Mouse (Mus musculus) left cerebral cortex, adult 9 months (tissue): ENCODE measurements around the gene Cdc25b.
A peak's percentile ranks its signal among the peaks of the same experiment; 100 is the strongest.

Experiments used
- DNase-seq, 2 experiments: peaks; one replicate each; pipeline ENCODE4 v3.0.0; 2022; ENCODE audit warnings: low spot score in 2 of 2

Gene Cdc25b

DNA sequence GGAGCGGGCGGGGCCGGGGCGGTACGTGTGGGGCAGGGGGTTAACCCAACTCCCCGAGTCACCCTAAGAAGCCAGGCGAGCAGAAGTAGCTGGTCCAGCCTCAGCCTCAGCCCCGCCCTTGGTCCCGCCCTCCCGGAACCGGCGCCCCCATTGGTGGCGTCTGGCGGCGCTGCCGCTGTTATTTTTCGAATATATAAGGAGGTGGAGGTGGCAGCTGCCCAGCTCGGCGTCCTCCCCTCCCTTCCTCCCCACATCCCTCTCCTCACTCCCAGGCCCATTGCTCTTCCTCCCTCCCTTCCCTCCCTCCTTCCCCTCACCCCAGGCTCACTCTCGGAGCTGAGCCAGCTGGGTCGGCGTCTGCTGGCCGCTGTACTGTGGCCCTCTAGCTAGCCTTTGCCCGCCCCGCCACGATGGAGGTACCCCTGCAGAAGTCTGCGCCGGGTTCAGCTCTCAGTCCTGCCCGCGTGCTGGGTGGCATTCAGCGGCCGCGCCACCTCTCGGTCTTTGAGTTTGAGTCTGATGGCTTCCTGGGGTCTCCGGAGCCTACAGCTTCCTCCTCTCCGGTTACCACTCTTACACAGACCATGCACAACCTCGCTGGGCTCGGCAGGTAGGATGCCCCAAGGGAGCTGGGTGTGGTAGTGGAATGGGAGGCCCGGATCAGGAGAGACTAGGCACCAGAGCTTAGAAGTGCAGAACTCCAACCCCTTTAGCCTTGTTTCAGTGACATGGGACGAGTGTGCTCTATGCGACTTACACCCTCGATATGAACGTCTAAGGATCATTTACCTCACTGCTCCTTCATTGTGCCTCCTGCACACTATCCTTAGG, at the start of gene Cdc25b, which contains the start of gene Spef1:
TSS of gene Cdc25b (plus strand) at position 179 of the 831 bp plus-strand sequence.
TSS of gene Spef1 (minus strand) at position 512 of the 831 bp plus-strand sequence.
- DNase-seq = peak in 1 of 2 experiments; percentile 81

- no peak for DNase-seq
Observed at GRCm38 (mm10) chr2:131138296-131138695, 48.5 kb upstream of the Cdc25b start.

DNA sequence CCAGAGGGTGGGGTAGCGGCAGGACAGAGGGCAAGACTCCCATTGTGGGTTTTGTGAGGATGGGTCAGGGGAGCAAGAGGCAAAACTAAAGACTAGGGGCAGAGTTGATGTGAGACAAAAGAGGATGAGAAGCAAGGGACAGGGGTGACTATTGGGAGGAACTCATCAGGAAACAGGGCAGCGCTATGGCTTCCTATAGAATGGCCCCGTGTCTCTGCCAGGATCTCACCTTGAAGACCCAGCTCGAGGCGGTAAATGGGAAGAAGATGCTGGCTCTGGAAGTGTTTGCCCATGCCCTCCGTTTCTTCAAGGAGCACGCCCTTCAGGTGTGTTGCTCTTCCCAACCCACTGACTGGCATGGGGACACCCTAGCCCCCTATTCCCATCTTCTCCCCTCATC, 48.0 kb upstream of the Cdc25b start:
- DNase-seq = no peak

GRCm38 (mm10) chr2:131139287-131139686, 47.5 kb upstream of the Cdc25b start:
- DNase-seq = no peak

DNA sequence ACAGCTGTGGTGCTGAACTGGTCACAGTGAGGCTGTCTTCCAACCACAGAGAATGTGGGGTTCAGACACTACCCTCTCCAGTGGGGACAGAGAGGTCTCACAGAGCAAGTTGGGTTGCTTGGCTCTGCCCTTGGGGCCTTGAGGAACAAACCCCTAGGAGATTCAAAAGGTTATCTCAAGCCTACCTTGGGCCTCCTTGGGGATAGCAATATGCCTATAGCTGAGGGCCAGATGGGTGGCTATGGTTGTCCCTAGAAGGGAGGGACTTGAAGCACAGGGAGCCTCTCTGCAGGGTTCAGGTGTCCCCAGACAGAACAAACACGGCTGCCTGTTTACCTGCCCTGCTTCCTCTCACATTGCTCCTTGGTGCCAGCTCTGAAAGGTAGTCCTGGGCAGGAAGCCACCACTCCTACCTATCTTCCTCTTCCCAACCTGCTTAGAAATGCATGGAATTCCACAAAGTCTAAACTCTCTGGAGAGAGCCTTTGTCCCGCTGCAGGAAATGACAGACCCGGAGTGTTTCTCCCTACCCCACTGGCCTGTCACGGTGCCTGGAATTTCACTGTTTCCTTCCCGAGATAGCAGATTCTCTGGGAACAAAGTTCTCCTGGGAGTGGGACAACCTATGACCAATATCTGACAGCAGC, 46.7 kb upstream of the Cdc25b start:
- no peak for DNase-seq

GRCm38 (mm10) chr2:131140533-131140905, 46.2 kb upstream of the Cdc25b start:
- DNase-seq = no peak

DNA sequence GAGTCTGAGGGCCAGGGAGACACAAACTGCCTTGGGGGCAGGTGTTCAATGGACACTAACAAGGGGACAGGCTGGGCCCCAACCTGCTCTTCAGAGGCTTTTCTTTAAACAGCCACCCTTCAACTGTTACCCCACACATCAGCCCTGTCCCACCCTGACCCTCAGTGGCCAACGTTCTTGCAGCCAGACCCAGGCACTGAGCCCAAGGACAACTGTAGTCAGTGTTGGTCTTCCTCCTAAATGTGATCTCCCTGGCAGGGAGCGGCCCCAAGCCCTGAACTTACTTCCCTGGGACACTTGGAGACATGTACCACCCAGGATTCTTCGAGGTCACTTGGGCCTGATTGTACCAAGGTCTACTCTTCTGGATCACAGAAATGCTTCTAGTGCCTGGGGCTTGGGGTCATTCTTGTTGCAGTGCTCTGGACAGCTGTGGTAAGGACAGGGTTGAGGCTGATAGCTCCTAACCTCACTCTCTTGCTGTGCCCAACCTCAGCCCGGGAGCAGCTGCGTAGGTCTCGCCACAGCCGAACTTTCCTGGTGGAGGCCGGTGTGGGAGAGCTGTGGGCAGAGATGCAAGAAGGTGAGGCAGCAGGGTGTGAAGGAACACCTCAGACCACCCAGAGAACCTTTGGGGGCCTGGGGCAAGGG, 45.3 kb upstream of the Cdc25b start:
- no peak for DNase-seq

DNA sequence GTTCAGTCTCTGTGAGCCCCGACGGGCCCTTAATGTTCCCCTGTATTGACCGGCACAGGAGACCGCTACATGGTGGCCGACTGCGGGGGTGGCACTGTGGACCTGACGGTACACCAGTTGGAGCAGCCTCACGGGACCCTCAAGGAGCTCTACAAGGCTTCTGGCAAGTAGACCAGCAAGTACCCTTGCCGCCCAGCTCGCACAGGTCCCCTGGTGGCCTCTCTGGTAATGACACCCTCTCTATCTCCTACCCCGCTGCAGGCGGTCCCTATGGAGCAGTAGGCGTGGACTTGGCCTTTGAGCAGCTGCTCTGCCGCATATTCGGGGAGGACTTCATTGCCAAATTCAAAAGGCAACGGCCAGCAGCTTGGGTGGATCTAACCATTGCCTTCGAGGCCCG, 44.2 kb upstream of the Cdc25b start:
- peak in 1 of 2 experiments; percentile 42 for DNase-seq

DNA sequence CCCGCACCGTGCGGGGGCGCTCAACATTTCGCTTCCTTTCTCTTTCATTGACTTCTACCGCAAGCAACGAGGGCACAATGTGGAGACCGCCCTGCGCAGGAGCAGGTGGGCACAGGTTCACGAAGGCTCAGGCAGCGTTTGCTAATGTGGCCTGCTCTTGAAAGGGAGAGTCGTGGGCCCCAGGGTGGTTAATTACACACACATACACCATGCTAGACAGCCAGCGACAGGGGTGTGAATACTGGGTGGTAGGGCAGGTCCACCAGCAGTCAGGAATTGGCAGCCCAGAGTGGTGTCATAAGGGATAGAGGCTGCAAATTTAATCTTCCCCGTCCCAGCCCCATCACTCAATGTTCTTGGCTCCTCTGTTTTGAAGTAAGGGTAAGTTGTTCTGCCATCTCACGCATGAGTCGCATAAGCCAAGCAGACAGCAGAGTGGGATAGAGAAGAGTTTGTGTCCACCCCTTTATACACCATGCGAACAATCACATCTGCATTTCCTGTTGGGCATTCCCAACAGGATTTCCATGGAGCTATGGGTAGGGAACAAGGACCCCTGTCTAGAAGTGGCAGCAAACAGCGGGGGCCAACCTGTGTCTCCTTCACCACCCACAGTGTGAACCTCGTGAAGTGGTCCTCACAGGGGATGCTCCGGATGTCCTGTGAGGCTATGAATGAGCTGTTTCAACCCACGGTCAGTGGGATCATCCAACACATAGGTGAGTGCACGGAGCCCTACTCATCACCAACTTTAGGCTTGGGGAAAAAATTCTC, 43.6 kb upstream of the Cdc25b start:
- DNase-seq = no peak

DNA sequence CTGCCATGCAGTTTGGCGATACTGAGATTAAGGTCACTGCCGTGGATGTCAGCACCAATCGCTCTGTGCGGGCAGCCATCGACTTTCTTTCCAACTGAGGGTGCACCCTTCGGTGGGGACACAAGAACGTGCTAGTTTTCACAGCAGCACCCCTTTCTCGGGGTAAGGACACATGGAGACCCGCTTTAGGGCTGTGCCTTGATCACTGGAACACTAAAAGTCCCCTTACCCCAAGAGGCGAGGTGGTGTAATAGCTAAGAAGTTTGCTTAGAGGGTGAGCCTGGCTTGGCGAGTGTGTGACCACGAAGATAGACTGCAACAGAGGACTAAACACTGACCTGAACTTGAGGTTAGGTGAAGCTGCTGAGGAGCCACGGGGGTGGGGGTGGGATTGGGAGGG, 41.6 kb upstream of the Cdc25b start:
- no peak for DNase-seq

- DNase-seq = no peak
Observed at GRCm38 (mm10) chr2:131145536-131145935, 41.2 kb upstream of the Cdc25b start.

DNA sequence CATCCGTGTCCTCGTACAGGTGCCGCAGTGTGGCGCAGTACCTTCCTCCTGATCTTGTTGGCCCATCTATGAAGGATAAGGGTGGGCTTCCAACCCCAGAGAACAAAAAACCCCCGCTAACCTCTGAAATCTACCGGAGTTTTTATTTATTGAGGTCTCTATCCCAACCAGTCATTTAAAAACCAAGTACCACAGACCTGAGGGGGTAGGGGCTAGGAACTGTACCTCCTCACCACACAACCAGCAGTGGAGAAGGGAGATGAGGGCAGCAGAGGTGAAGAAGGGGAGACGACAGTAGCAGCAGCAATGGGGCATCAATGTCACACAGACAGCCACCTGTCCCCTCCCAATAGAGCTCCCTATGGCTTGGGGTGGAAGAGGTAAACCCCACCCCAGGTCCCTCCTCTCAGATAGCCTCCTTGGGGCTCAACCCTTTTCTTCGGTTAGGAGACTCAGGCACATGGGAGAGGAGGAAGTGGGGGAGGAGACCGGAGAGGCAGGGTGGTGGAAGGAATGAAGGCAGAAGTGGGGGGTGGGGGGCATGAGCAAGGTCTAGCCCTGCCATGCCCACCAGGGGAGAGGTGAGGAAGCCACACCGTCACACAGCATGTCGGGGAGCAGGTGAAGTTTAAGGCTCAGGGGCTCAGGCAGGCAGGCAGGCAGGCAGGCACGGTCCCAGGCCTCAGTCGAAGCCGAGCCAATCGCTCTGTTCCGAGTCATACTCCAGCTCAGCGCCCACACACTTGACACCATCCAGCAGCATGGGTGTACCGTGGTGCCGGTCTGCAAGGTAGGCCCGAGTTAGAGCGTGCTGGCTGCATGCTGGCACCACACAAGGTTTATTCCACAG, 40.3 kb upstream of the Cdc25b start:
- DNase-seq = no peak

DNA sequence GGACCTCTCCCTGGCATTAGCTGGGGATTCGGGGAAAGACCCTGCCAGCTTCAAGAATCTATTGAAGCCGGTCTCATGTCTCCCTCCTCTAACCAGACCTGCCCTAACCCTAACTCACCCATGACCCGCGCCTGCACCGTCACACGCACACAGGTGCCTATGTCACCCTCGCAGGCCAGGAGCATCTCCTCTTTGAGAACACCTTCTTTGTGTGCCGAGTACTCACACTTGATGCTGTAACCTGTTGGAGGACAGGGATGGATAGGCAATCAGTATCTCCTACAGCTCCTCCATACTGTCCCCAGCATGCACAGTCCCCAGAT, 39.7 kb upstream of the Cdc25b start:
- DNase-seq = no peak

DNA sequence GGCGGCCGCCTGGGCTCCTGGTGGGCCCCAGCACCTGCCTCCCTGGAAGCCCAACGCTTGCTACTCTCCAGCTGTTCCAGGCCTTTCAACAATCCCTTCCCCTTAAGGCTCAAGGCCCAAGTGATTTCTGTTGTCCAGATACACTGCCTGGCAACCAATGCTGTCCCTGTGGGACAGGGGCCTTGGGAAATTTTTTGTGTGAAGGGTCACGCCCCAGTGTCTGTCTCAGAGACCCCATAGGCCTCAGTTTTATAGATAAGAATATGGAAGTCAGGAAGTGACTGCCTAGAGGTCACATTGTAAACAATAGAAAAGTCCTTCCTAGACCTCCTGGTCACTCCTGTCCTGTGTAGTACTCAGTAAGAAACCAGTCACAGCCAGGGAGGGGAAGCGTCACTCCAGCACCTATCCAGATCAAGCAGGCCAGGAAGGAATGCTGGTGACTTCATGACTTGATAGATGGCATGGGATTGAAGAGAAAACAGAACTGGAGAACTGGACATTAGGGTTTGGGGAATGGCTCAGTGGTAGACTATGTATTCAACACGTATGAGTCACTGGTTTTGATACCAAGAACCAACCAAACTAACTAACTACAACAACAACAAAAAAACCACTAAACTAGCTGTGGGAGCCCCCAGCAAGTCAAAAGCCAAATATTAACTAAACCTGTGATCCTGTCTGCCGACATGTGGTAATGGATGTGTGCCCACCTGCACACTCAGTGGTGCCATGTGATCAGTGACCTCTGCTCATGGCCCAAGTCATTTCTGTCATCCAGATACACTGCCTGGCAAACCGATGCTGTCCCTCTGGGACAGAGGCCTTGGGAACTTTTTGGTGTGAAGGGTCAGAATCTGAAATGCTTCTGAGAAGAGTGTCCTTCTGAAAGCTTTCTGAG, 38.1 kb upstream of the Cdc25b start:
- DNase-seq = no peak

- no peak for DNase-seq
Observed at GRCm38 (mm10) chr2:131149254-131149578, 37.5 kb upstream of the Cdc25b start.

DNA sequence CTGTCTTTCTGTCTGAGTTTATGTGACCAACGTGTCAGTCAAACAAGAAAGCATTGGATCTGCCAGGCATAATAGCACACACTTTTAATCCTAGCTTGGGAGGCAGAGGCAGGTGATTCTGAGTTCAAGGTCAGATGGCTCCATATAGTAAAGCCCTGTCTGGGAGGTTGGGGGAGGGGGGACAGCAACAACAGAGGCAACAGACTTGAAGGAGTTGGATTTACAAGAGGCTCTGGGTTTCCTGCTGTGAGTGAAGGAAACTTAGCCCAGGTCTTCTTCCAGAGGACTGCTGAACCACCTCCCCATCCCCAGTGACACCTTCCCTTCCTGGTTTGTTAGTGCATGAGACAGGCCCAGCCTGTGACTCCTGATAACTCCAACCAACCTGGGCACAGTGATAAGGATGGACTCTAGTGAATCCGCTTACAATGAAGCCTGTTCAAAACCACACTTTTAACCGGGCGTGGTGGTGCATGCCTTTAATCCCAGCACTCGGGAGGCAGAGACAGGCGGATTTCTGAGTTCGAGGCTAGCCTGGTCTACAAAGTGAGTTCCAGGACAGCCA, 34.5 kb upstream of the Cdc25b start:
- DNase-seq = no peak

DNA sequence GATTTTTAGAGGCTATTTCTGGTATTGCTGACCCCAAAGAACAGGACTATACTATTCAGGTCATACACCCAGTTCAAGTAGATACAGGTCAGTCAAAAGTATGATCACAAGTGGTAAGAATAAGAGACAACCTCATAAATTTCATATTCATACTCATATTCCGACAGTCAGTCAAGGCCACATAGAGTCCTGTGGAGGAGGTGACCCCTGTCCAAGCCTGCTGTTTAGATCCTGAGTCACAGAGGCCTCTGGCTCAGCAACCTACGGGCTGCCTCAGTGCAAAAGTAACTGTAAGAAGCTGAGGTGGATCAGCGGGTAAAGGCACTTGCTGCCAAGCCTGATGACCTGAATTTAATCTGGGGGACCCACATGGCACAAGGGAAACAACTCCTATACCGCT, 32.7 kb upstream of the Cdc25b start:
- DNase-seq = no peak

GRCm38 (mm10) chr2:131156987-131157386, 29.8 kb upstream of the Cdc25b start:
- DNase-seq = no peak

GRCm38 (mm10) chr2:131159491-131159910, 27.2 kb upstream of the Cdc25b start:
- no peak for DNase-seq
